Mouse (Mus musculus): ENCODE data around the gene Kif5a.

The Kif5a gene

DNA sequence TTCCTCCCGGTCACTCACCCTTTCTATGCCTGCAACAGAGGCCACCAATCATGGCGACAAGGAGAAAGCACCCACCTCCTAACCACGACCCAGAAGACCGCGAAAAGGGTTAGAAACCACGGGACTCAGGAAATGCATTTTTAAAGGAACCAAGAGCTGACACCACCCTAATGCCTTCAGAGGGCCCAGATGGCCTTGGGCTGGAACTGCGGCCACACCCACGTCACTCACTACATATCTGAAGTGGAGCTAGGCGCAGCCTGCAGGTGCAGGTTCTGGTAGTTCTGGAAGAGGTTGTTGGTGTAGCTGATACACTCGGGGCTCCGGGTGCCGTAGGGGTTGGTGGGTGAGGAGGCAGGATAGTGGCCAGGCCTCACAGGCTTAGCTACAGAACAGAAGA lies 32.5 kb downstream of the Kif5a start:
- in situ Hi-C loops (cut with MboI; ENCODE audit: low pct_unique_long_range_greater_than_20kb in 1 of 2, low sequenced_read_pairs in 2 of 2, unreplicated experiment in 1 of 2), result no loop called here

DNA sequence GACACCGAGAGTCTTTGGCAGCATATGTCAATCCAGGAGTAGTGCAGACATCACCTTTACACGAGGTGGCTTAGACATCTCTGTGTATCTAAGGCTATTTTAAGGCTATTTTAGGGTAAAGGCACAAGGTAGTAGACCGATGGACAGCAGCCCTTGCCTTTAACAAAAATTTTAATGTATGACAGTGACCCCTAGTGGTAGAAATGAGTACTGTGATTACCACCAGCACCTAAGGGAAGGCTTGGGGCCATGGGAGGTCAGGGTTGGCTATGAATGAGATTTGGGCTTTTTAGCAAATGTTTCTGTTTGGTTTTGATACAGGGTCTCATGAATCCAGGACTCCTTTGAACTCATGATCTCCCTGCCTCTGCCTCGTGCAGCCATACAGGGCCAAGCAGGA lies 34.3 kb downstream of the Kif5a start:
- in situ Hi-C loops (cut with MboI; ENCODE audit: low pct_unique_long_range_greater_than_20kb in 1 of 2, low sequenced_read_pairs in 2 of 2, unreplicated experiment in 1 of 2), result no loop called here

DNA sequence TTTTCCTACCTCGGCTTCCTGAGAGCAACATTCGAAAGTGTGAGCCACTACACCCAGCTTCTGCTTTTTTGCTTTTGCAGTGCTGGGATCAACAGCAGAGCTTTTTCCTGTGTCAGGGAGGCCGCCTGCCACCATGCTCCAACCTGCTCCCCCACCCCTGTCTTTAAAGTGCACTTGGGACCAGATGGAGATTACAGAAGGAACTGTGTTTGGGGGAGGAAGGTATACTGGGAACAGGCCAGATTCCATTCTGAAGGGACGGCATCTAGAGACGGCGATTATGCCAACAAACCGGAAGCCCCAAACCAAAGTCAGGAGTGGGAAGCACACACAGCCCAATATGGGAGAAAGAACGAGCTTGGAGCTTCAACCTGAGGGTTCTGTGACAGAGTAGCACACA lies 36.0 kb downstream of the Kif5a start:
- in situ Hi-C loops (cut with MboI; ENCODE audit: low pct_unique_long_range_greater_than_20kb in 1 of 2, low sequenced_read_pairs in 2 of 2, unreplicated experiment in 1 of 2), result no loop called here

DNA sequence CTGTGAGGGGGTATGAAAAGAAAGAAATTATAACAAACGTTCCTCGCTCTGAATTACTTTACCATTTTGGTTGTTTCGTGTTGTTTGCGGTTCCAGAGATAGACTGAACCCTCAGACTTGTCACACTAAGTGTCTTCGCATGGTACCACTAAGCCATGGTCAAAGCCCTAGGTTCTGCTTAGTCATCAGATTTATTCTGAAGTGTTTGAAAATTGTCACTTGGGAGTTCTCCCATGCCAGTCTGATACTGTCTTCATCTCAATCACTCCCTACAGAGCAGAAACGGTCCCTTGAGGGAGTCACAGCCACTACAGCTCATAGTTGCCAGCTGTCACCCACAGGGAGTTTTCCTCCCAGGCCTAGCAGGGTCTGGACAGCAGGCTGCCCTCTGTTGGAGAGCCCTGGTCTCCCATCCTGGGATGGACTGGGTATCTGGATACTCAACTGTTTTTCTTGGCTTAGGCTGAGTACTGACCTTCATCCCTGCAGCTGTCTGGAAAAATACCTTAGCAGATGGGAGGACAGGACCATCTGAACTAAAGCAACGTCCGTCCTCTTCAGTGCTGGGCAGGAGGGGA lies 36.7 kb downstream of the Kif5a start:
- in situ Hi-C loops (cut with MboI; ENCODE audit: low pct_unique_long_range_greater_than_20kb in 1 of 2, low sequenced_read_pairs in 2 of 2, unreplicated experiment in 1 of 2), result no loop called here

DNA sequence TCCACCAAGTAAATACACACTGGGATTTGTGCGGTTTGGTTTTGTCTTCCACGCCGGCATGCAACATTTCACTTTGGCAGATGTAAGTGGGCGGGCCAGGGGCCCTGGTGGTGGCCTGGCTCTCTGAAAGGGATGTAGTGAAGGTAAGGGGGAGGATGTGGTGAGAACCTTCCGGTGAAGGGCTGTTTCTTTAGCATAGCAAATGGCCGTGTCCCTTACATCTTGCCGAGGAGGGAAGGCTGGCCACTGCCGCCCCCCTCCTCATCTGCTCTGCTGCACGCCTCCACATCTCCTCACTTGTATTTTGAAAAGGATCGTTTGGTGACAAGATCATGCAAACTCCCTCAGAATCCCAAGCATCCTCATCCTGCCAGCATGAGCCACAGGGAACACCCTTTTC lies 37.4 kb downstream of the Kif5a start:
- in situ Hi-C loops (cut with MboI; ENCODE audit: low pct_unique_long_range_greater_than_20kb in 1 of 2, low sequenced_read_pairs in 2 of 2, unreplicated experiment in 1 of 2), result no loop called here

DNA sequence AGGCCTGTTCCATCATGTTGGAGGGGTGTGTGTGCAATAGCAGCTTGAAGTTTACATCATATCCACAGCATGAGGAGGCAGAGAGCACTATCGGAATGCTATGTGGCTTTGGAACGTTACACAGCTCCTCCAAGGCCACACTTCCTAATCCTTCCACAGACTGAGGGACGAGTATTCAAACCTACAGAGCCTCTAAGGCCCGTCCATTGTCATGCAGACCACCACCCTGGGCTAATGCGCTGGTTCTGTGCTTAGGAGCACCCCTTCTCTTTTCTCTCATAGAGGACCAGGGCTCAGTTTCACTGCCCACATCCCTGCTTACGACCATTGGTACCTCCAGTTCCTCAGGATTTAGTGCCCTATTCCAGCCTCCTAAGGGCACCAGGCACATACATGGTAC lies 37.9 kb downstream of the Kif5a start:
- in situ Hi-C loops (cut with MboI; ENCODE audit: low pct_unique_long_range_greater_than_20kb in 1 of 2, low sequenced_read_pairs in 2 of 2, unreplicated experiment in 1 of 2), result no loop called here

DNA sequence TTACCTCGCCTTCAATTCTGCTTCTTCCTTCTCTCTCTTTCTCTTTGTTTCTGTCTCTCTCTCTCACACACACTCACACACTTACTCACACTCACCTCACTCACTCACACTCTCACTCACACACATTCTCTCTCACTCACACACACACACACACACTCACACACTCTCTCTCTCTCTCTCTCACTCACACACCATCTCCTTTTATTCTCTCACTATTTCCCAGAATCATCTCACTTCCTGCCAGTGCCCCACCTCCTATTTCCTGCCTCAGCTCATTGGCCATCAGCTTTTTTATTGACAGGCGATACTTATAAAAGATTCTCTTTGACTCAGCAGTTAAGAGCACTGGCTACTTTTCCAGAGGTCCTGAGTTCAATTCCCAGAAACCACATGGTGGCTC lies 44.8 kb downstream of the Kif5a start:
- in situ Hi-C loops (cut with MboI; ENCODE audit: low pct_unique_long_range_greater_than_20kb in 1 of 2, low sequenced_read_pairs in 2 of 2, unreplicated experiment in 1 of 2), result no loop called here

DNA sequence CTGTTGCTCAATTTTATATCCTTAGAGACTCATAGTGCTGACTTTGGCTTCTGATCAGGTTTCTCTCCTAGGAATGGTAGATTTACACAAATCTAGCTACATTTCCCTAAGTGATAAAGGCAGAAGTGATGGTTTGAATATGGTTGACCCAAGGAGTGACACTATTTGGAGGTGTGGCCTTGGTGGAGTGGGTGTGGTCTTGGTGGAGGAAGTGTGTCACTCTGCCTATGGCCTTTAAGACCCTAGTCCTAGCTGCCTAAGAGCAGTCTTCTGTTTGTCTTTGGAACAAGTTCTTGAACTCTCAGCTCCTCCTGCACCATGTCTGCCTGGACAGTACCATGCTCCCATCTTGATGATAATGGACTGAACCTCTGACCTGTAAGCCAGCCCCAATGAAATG lies 46.0 kb downstream of the Kif5a start:
- in situ Hi-C loops (cut with MboI; ENCODE audit: low pct_unique_long_range_greater_than_20kb in 1 of 2, low sequenced_read_pairs in 2 of 2, unreplicated experiment in 1 of 2), result no loop called here

DNA sequence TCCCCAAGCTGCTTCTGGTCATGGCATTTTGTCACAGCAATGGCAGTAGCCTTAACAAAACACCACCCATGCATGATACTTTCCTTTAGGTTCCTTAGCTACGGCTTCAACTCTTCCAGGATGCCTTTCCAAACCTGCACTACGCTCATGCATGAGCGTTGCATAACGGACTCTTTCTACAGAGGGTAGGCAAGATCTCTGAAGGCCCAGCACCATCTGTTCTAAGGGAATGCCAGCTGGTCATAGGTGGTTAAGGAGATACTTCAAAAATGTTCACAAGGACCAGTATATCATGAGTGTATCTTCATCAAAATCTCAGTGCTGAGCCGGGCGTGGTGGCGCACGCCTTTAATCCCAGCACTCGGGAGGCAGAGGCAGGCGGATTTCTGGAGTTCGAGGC lies 46.7 kb downstream of the Kif5a start:
- in situ Hi-C loops (cut with MboI; ENCODE audit: low pct_unique_long_range_greater_than_20kb in 1 of 2, low sequenced_read_pairs in 2 of 2, unreplicated experiment in 1 of 2), result no loop called here

DNA sequence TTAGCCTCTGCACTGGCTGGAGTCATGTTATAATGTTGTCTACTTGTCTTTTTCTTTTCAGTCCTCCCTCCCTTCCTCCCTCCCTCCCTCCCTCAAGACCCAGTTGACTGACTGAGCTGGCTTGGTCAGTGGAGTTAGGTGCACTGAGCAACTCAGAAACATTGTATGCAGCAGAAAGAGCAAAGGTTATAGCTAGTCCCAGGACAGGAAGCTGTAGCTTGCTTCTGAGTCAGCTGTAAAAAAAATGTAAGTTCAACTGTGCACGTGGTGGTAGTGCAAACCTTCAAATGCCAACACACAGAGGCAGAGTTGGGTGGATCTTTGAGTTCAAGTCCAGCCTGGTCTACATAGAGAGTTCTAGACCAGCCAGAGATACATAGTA lies 48.7 kb downstream of the Kif5a start:
- in situ Hi-C loops (cut with MboI; ENCODE audit: low pct_unique_long_range_greater_than_20kb in 1 of 2, low sequenced_read_pairs in 2 of 2, unreplicated experiment in 1 of 2), result no loop called here

DNA sequence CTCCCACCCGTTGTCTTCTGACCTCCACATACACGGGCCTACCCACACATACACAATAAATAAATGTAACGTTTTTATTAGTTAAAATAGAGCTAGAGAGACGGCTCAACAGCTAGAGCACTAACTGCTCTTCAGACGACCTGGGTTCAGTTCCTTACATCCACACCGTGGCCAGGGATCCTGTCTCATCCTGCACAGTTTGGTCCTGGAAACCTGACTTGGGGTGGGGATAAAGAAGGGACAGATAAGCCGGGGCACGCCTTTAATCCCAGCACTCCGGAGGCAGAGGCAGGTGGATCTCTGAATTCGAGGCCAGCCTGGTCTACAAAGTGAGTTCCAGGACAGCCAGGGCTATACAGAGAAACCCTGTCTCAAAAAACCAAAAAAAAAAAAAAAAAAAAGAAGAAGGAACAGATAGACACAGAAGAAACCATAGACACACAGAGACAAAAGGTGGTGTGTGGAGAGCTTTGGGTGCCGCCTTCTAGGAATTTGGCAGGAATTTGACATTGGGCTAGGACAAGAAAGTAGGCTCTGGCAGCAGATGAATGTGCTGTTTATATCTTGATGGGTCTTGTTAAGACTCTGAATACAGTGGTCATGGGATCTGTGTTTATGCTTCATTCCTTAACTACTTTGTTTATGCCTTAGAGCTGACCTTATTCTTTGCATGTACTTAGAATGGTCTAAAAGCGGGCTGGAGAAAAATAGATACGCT lies 49.3 kb downstream of the Kif5a start:
- in situ Hi-C loops (cut with MboI; ENCODE audit: low pct_unique_long_range_greater_than_20kb in 1 of 2, low sequenced_read_pairs in 2 of 2, unreplicated experiment in 1 of 2), result no loop called here

DNA sequence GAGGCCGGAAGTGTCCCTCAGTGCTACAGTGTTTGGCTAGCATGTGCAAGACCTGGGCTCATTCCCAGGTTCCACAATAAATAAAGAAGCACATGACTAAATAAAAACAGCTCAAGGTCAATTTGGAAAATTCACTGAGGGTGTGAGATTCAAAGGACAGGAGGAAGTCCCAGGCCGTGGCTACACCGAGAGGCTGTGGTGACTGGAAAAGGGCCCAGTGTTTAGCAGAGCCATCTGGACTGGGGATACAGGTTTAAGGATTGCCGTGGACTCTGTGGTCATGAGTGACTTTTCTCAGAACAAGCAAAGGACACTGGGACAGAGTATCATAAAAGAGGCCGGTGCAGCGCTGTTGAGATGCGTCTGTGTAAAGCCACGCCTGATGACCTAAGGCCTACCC lies 49.9 kb downstream of the Kif5a start:
- in situ Hi-C loops (cut with MboI; ENCODE audit: low pct_unique_long_range_greater_than_20kb in 1 of 2, low sequenced_read_pairs in 2 of 2, unreplicated experiment in 1 of 2), result no loop called here

DNA sequence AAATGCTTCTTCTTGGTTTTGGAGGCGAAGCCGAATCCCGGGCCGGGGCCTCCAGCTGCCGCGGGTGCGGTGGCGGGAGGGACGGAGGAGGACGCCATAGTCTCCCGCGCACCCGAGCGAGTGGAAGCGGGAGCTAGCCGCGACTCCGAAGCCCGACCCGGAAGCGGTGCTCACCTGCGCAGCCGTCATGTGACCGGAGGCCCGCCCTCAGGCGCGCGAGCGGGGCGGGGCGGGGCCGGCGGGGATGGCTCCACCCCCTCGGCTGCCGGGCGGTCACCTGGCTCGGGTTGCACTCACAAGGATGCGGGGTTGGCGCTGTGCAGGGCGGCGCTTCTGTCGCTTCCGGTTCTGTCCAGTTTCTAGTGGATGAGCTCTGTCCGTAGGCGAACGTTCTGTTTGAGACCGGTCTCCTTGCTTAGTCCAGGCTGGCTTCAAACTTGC lies 51.7 kb downstream of the Kif5a start, which contains the start of gene Pip4k2c:
Gene Pip4k2c, minus strand, starts transcription at position 172 of the 441 bp plus-strand sequence.
- in situ Hi-C loops (cut with MboI; ENCODE audit: low pct_unique_long_range_greater_than_20kb in 1 of 2, low sequenced_read_pairs in 2 of 2, unreplicated experiment in 1 of 2), result no loop called here

DNA sequence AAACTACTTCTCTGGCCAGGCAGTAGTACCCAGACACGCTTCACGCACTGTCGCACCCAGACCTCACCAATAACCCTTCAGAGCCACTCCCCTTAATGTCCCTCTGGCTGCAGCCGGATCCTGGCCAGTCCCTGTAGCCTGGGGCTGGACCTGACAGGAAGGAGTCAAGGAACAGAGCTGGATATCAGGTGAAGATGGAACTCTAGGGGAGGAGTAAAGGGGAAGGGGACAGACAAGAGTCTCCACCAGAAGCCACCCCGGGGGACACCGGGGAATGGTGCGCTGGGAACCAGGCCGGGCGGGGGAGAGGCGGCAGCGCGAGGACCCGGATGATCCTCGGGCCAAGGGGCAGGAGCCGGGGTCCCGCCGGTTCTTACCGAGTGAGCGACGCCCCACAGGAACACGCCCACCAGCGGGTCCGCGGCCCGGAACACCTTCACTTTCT lies 52.2 kb downstream of the Kif5a start:
- in situ Hi-C loops (cut with MboI; ENCODE audit: low pct_unique_long_range_greater_than_20kb in 1 of 2, low sequenced_read_pairs in 2 of 2, unreplicated experiment in 1 of 2), result no loop called here

DNA sequence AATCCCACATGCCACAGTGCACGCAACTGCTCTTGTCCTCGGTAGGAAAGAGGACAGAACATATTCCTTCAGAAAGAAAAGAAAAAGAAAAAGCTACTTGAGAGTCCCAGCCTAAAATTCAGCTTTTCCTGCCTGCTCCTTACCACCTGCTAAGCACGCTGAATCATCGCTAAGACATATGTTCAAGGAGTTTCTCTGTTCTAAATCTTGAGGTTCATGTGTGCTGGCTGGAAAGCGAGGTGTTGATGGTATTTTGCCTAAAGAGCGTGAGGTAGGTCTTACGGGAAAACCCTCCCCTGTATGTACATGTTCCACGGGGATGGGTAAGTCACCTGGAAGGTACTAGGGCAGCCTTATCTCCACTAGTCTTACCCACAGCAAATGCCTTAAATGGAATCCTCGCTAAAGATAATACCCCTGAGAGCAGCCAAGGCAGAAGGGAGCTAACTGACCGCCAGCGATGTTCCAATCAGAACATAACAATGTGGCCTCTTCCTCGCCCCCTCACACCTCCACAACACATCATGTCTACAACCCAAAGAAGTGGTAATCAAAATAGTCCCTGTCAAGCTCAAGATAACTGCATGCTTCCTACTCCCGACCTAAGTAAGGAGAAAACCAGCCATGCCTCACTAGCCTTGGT lies 53.1 kb downstream of the Kif5a start:
- in situ Hi-C loops (cut with MboI; ENCODE audit: low pct_unique_long_range_greater_than_20kb in 1 of 2, low sequenced_read_pairs in 2 of 2, unreplicated experiment in 1 of 2), result no loop called here

DNA sequence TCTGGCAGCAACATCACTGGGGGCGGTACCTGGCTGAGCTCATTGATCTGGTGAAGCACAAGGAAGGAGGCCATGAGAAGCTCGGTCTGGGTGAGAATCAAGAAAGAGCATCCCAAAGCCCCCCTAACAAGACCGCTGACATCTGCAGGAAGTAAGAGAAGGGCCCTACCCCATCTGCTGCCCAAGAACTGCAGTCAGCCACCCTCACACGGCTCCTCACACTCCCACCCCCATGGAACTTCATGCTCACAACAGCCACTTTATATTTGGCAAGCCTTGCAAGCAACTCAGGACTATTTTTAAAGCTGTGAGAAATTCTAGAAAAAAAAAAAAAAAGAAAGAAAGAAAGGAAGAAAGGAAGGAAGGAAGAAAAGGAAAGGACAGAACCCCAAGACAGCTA lies 54.2 kb downstream of the Kif5a start:
- in situ Hi-C loops (cut with MboI; ENCODE audit: low pct_unique_long_range_greater_than_20kb in 1 of 2, low sequenced_read_pairs in 2 of 2, unreplicated experiment in 1 of 2), result no loop called here

DNA sequence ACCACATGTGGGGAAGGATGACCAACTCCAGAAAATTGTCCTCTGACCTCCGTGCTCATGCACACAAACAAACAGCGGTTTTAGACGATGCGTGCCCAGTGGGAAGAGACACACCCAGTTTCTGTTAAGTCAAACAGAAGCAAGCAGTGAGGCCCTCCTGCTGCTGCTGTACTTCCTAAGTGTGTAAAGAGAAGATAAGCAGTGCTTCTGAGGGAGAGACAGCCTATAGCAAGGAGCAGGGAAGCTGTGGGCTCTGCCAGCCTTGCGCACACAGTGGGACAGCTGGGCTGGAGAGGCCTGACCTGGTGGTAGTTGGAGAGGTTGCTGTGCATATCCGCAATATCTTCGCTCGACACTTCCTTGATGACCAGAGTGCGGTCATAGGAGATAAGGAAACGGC lies 57.8 kb downstream of the Kif5a start:
- in situ Hi-C loops (cut with MboI; ENCODE audit: low pct_unique_long_range_greater_than_20kb in 1 of 2, low sequenced_read_pairs in 2 of 2, unreplicated experiment in 1 of 2), result no loop called here

DNA sequence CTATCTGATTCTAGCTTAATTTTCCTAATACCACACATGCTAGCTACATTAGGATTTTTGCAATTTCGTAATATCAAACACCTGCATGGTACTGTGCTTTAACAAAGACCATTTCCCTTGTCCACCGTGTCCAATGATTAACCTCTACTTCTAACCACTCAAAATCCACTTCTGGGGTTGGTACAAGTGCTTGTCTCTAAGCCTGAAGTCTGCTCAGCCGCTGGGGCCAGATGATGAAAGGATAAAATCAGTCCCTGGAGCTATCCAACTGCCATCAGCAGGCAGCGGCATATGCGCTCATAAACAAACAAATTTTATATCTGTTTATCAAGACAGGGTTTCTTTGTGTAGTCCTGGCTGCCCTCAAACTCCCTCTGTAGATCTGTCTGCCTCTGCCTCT lies 58.6 kb downstream of the Kif5a start:
- in situ Hi-C loops (cut with MboI; ENCODE audit: low pct_unique_long_range_greater_than_20kb in 1 of 2, low sequenced_read_pairs in 2 of 2, unreplicated experiment in 1 of 2), result no loop called here

DNA sequence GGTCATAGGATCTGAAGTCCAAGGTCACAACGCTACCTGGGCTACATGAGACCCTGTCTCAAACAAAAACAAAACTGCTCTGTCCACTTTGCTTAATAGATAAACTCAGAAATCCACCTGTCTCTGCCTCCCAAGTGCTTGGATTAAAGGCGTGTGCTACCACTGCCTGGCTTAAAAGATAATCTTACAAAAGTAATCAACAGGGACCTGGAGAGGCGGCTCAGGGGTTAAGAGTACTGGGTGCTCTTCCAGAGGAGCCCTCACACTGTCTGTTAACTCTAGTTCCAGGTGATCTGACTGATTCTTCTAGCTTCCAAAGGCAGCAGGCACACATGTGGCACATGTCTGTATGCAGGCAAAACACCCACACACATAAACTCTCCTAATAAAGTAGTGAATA lies 60.0 kb downstream of the Kif5a start:
- in situ Hi-C loops (cut with MboI; ENCODE audit: low pct_unique_long_range_greater_than_20kb in 1 of 2, low sequenced_read_pairs in 2 of 2, unreplicated experiment in 1 of 2), result no loop called here

DNA sequence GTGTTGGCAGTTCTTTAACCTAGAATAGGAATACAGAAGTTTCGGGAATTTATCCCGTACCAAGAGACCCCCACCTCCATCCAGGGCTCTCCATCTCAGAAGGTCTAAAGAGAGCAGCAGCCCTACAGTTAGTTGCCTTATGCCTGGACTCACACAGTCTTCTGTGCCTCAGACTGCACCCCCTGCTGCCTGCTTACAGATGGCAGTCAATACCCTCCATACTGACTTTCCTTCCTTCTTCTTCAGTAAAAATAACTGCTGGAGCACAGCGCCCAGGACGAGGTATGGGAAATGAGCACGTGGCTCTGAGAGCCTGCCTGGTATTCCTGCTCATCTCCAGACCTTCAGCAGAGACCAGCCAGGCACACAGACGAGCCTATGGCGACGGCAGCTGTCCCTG lies 62.9 kb downstream of the Kif5a start:
- in situ Hi-C loops (cut with MboI; ENCODE audit: low pct_unique_long_range_greater_than_20kb in 1 of 2, low sequenced_read_pairs in 2 of 2, unreplicated experiment in 1 of 2), result no loop called here
